Mouse (Mus musculus) frontal cortex, postnatal 14 days (tissue): ENCODE results near the gene Lhpp.

Experiments used
- DNase-seq, 2 experiments: peaks; one replicate each; pipeline ENCODE4 v3.0.0; 2022; ENCODE audit warnings: low spot score in 2 of 2

The Lhpp gene

DNA sequence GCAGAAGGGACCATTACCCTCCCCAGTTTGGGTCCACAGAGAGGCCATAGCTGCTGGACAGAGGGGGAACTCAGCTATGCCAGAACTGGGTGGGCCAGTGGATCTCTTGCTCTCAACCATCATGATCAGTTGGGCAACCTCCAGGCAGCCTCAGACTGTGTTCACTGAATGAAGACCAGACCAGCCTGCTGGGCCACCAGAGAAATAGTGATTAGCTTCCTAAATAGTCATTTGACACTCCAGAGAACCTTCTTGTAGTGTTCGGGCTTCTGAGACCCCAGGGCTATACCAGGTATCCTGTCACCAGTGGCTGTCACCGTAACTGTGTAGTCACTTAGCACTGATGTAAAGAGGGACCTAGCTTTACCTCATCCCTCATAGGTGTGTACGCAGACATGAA lies 71.9 kb downstream of the Lhpp start:
- no peak for DNase-seq

- DNase-seq: no peak
Measured at GRCm38 (mm10) chr7:132682901-132683300, 72.5 kb downstream of the Lhpp start.

- no peak for DNase-seq
Measured at GRCm38 (mm10) chr7:132683923-132684322, 73.5 kb downstream of the Lhpp start.

GRCm38 (mm10) chr7:132686515-132686914 lies 76.1 kb downstream of the Lhpp start:
- DNase-seq: no peak

GRCm38 (mm10) chr7:132687897-132688296 lies 77.5 kb downstream of the Lhpp start:
- DNase-seq: no peak

DNA sequence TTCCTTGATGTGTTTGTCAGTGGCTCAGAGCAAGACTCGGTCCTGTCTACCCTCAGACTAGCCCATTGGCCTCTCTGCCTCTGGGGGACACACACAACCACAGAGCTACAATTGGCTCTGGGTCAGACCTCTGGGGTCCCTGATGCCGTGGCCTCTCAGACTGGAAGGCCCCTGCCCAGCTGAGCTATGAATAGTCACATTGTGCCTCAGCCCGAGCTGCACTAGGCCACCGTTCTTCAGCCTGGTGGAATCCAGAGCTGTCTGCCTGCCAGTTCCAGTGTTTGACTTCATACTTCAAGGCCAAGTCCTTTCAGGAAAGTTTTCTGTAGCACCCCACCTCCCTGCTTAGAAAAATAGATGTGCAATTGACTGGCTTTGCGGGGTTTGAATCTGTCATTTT lies 78.3 kb downstream of the Lhpp start:
- no peak for DNase-seq

DNA sequence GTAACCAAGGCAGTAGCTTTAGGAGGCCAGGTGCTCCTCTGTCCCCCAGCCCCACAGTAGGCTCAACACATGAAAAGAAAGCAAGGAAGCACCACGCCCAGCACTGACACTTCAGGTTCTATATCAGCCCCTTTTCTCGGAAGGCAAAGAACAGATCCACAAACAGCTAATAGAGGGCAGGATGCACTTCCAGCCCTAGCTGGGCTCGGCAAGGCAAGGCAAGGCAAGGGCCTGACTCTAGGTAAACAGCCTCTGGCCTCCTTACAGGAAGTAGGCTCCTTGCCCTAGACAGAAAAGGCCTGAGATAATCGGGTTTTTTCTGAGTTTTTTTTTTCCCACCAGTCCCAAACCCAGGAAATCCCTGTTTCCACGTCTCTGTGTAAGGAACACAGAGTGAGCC lies 79.3 kb downstream of the Lhpp start:
- no peak for DNase-seq

GRCm38 (mm10) chr7:132690716-132691472 lies 80.5 kb downstream of the Lhpp start:
- DNase-seq: no peak

GRCm38 (mm10) chr7:132692719-132693118 lies 82.3 kb downstream of the Lhpp start:
- no peak for DNase-seq

GRCm38 (mm10) chr7:132693561-132693960 lies 83.1 kb downstream of the Lhpp start:
- no peak for DNase-seq

- DNase-seq: no peak
Measured at GRCm38 (mm10) chr7:132697258-132697796, 86.9 kb downstream of the Lhpp start.

GRCm38 (mm10) chr7:132698737-132699136 lies 88.3 kb downstream of the Lhpp start:
- DNase-seq: no peak

GRCm38 (mm10) chr7:132699165-132699564 lies 88.7 kb downstream of the Lhpp start:
- no peak for DNase-seq

DNA sequence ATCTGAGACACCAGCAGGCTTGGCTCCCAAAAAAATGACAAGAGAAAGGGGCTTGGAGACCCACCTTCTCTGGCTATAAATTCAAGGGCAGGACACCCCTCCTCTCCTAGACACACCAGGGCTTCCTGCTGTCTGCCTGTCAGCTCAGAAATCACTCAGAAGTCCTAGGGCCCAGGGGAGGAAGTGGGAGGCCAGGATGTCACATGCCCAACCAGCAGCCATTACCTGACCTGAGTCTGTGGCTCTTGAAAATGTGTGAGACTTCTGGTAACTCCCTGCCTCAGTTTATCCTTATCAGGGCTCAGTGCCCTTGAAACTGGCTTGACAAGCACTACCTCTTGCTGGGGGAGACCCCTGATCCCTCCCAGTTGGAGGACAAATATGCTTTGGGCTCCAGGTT lies 89.2 kb downstream of the Lhpp start:
- DNase-seq: no peak

GRCm38 (mm10) chr7:132700107-132700506 lies 89.7 kb downstream of the Lhpp start:
- DNase-seq: no peak

DNA sequence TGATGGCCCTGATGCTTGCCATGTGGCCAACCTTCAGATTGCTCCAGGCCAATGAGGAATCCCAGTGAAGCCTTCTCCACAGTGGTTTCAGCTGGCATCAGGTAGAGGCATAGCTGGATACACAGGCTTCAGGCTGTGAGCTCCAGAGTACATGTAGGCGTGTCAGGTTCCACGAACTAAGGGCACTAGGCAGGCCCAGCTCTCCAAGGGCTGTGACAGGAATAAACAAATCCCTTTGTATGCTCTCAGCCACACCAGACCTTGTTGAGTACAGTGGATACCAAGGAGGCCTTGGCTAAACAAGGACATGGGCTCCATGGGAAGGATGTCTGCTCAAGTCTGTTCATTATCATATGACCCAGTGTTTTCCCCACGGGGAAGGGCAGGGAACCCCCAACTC lies 91.0 kb downstream of the Lhpp start:
- no peak for DNase-seq

- no peak for DNase-seq
Measured at GRCm38 (mm10) chr7:132702024-132702423, 91.6 kb downstream of the Lhpp start.

- DNase-seq: no peak
Measured at GRCm38 (mm10) chr7:132702492-132703070, 92.1 kb downstream of the Lhpp start.

DNA sequence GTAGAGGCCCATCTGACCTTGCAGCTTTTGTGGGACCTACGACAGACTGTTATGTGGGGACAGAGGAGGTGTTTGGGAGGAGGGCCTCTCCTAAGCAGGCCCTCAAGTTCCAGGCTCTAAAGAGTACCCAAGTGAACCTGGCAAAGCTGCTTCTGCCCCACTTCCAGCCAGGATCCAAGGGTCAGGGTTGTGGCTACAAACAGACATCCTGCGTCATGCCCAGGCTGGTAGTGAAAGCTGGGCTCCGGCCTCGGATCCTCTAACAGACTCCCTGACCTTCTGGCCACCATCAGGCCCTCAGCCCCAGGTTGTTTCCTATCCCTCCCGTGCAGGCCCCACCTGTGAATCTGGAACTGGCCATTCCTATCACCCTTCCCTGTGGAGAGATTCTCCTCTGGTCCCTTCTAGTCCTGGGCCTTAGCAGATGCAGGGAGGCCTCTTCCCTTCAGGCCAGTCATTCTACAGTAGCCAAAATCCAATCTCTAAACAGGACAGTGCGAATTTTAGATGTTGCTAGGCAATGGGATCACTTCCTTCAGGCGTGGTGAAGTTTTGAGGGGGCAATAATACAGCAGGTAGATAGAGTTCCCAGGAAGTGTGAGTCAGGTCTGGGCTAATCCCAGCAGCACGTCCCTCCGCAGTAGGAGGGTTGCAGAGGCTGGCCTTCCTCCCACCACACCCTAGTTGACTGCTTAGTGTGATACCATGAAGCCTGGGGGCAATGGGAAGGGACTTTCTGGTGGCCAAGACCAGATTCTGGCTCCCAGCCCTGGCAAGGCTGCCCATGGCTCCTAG lies 93.3 kb downstream of the Lhpp start:
- DNase-seq: no peak

- no peak for DNase-seq
Measured at GRCm38 (mm10) chr7:132704310-132704875, 94.0 kb downstream of the Lhpp start.

GRCm38 (mm10) chr7:132705130-132705529 lies 94.7 kb downstream of the Lhpp start:
- no peak for DNase-seq

GRCm38 (mm10) chr7:132711579-132711978 lies 101.1 kb downstream of the Lhpp start:
- no peak for DNase-seq
